Mouse (Mus musculus) hindbrain, embryonic 16.5 days (tissue): ENCODE data around the gene Rbl1. TPM values are rescaled to one million over a fixed set of nuclear protein-coding genes. Genes with fewer than 3 reads are reported as not detected.
A peak's percentile ranks its signal among the peaks of the same experiment; 100 is the strongest.
"Not testable (repeated sequence)": the region's sequence is repeated elsewhere in the genome, so short reads cannot be mapped to it uniquely, and the experiment has no call there.

Experiments
- ATAC-seq: fragments of 200-750 bp; cut with Nextera tagmentation; 2 replicates; pipeline ENCODE4 v1.8.0; 2017; ENCODE audit warnings: moderate TSS enrichment, moderate library complexity
- H3K27ac ChIP-seq: fragments of 300-500 bp; sonication (generic); 2 replicates; pipeline ENCODE4 v1.5.1; 2014; ENCODE audit warnings: low read depth, mild to moderate bottlenecking, control low read depth, low read length, moderate library complexity
- H3K27me3 ChIP-seq: fragments of 300-500 bp; sonication (generic); replicated peaks from 2 replicates; pipeline ENCODE4 v1.6.1; 2014; ENCODE audit warnings: low read length; ENCODE audit not compliant: control insufficient read depth, insufficient read depth
- H3K36me3 ChIP-seq: fragments of 300-500 bp; sonication (generic); 2 replicates; pipeline ENCODE4 v1.6.1; 2014; ENCODE audit warnings: mild to moderate bottlenecking, low read length, moderate library complexity, mixed read lengths; ENCODE audit not compliant: control insufficient read depth, insufficient read depth
- H3K4me1 ChIP-seq: fragments of 300-500 bp; sonication (generic); 2 replicates; pipeline ENCODE4 v1.6.1; 2014; ENCODE audit warnings: low read depth, low read length; ENCODE audit not compliant: control insufficient read depth, insufficient read depth
- H3K4me2 ChIP-seq: fragments of 300-500 bp; sonication (generic); 2 replicates; pipeline ENCODE4 v1.6.1; 2014; ENCODE audit warnings: mild to moderate bottlenecking, low read length, control low read depth, moderate library complexity
- H3K4me3 ChIP-seq: fragments of 300-500 bp; sonication (generic); 2 replicates; pipeline ENCODE4 v1.5.1; 2014; ENCODE audit warnings: mild to moderate bottlenecking, low read length, control low read depth, moderate library complexity
- H3K9ac ChIP-seq: fragments of 300-500 bp; sonication (generic); 2 replicates; pipeline ENCODE4 v1.6.1; 2014; ENCODE audit warnings: low read depth, mild to moderate bottlenecking, control low read depth, low read length, moderate library complexity
- H3K9me3 ChIP-seq: fragments of 300-500 bp; sonication (generic); 2 replicates; pipeline ENCODE4 v1.6.1; 2014; ENCODE audit warnings: mild to moderate bottlenecking, low read length, moderate library complexity; ENCODE audit not compliant: control insufficient read depth
- WGBS: fragments of 180-500 bp; shearing (Covaris S2); extraction: QIAGEN DNeasy Blood & Tissue Kit; methylation state at CpG from one replicate; pipeline ENCODE4 v1.1.7; 2014; 5-methylcytosine and 5-hydroxymethylcytosine counted together
- polyA plus RNA-seq: library from polyadenylated mRNA; unstranded; fragments of >200 nt; fragmentation: Nextera tagmentation; extraction: Ambion mirVana; gene quantifications from 2 replicates; pipeline ENCODE4 v1.2.1, GENCODE M21; 2015

The Rbl1 gene
- polyA plus RNA-seq, 1 experiment from 2014 or later = 4.7 TPM

DNA sequence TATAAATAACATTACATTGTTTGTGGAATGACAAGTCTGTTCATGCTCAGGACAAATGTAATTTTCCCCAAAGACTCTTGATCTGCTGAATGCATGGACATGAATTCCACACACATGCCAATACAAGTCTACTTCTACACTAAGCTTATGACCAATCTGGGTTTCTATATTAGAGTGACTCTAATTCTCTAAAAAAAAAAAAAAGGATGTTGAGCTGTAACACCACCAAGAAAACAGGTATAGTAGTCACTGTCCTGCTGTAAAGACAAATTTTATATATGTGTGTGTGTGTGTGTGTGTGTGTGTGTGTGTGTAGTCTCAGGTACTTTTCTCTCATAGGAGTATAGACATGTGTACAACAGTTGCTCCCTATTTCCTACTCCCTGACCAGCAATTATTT lies 1.3 kb downstream of the Rbl1 start:
- ATAC-seq = no peak
- H3K36me3 ChIP-seq = peaks cover 3% of the 10 kb centered on the region; the same call in 1 of the 2 replicates
- H3K27me3 ChIP-seq = no peaks in the 10 kb centered on the region
- H3K4me3 ChIP-seq = no peak overlapping the region
- H3K9me3 ChIP-seq = 0 out of 2 replicates have a peak, but pooled peaks cover 2% of the 10 kb centered on the region
- H3K9ac ChIP-seq = no peak overlapping the region
- peaks cover 7% of the 10 kb centered on the region; the same call in 1 of the 2 replicates for H3K4me1 ChIP-seq
- H3K4me2 ChIP-seq = peak overlapping the region; percentile 80
- no peak overlapping the region for H3K27ac ChIP-seq

DNA sequence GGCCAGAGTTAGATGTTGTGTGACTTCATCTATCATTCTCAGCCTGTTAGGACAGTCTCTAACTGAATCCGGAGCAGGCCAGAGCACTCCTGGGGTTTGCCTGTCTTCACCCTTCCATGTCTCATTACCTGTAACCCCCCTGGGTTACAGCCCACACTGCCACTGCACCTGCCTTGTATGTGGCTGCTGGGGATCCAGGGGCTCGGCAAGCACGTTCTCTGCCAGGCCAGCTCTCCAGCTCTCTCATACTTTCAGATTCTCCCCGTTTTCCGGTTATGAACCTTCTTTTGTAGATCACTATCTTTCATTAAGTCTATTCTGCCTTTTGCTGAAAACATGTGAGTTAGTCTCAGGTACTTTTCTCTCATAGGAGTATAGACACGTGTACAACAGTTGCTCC lies 2.0 kb downstream of the Rbl1 start:
- H3K9me3 ChIP-seq = 0 out of 2 replicates have a peak, but pooled peaks cover 1% of the 10 kb centered on the region
- ATAC-seq = no peak
- H3K4me3 ChIP-seq = no peak overlapping the region
- WGBS = 72% methylated on average over 6 of the region's 6 CpGs
- no peak overlapping the region for H3K4me2 ChIP-seq
- no peak overlapping the region for H3K9ac ChIP-seq
- H3K27ac ChIP-seq = no peak overlapping the region
- peaks cover 3% of the 10 kb centered on the region; the same call in 1 of the 2 replicates for H3K36me3 ChIP-seq
- H3K27me3 ChIP-seq = no peaks in the 10 kb centered on the region
- H3K4me1 ChIP-seq = peaks cover 7% of the 10 kb centered on the region; the same call in 1 of the 2 replicates

DNA sequence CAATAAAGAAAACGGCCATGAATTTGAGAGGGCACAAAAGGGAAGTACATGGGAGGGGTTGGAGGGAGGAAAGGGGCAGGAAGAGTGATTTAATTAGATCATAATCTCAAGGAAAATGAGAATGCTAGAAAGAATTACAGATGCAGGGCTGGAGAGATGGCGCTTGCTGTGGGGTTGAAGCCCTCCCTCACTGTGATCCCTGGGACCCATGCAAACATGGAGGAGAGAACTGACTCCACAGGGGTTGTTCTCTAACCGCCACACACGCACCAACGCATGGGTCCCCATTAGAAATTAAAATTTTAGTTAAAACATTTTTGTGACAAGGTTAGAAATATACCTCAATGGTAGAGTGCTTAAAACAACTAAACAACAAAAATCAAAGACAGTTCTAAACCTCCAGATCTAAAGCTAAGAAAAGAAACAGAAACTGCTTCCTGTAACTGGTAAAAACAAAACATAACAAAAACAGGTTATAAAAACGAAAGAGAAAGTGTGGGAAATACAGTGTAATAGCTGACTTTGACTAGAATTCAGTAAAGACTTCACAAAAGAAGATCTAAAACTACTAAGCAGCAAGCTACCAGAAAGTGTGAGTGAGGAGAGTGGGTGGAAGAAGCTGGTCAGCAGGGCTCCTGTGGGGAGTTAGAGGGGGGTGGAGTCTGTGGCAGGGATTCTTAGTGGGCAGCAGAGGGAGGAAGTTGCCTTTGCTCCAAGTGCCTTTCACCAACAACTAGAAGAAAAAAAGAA lies 3.1 kb downstream of the Rbl1 start:
- H3K4me1 ChIP-seq = peaks cover 7% of the 10 kb centered on the region; the same call in 1 of the 2 replicates
- no peak overlapping the region for H3K4me2 ChIP-seq
- no peaks in the 10 kb centered on the region for H3K27me3 ChIP-seq
- H3K36me3 ChIP-seq = peaks cover 3% of the 10 kb centered on the region; the same call in 1 of the 2 replicates
- no peak for ATAC-seq
- H3K9me3 ChIP-seq = no peaks in the 10 kb centered on the region
- WGBS = 87% methylated on average over 6 of the region's 6 CpGs
- H3K4me3 ChIP-seq = no peak overlapping the region
- no peak overlapping the region for H3K9ac ChIP-seq
- no peak overlapping the region for H3K27ac ChIP-seq

DNA sequence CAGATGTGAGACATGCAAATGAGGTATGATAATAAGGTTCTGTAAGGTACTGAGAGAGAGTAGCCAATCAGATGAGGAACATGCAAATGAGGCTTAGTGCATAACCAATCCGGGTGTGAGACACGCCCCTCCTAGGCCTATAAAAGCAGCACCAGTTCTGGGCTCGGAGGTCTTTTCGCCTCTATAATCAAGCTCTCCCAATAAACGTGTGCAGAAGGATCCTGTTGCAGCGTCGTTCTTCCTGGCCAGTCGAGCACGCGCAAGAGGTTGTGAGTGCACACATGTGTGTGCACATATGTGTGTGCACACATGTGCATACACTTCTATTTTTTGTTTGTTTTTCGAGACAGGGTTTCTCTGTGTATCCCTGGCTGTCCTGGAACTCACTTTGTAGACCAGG lies 5.9 kb downstream of the Rbl1 start:
- ATAC-seq, H3K4me3 ChIP-seq, H3K4me2 ChIP-seq, H3K4me1 ChIP-seq, H3K9ac ChIP-seq, H3K9me3 ChIP-seq, H3K27me3 ChIP-seq, H3K27ac ChIP-seq: not testable (repeated sequence)
- 97% methylated on average over 11 of the region's 11 CpGs for WGBS
- H3K36me3 ChIP-seq = peaks cover 15% of the 10 kb centered on the region; the same call in 1 of the 2 replicates

DNA sequence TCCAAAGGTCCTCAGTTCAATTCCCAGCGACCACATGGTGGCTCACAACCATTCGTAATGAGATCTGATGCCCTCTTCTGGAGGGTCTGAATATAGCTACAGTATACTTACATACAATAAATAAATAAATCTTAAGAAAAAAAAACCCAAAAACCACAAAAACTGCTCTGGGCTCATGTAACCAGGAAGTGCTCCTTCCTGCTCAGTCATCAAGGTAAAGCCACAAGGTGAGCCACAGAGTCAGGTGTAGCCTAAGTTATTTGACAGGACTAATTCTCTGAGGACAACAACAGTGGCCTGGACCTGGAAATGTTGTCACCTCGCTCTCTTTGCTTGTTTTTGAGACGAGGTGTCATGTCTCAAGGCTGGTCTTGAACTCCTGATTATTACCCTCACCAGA lies 13.7 kb downstream of the Rbl1 start:
- Histone ChIP-seq H3K4me2 (no peak overlapping the region), H3K27ac (no peak overlapping the region), H3K9ac (no peak overlapping the region), H3K27me3 (no peaks in the 10 kb centered on the region), H3K4me3 (no peak overlapping the region), H3K36me3 (peaks cover 22% of the 10 kb centered on the region), H3K4me1 (no peaks in the 10 kb centered on the region), H3K9me3 (no peaks in the 10 kb centered on the region)
- no peak for ATAC-seq
- 95% methylated on average over 4 of the region's 4 CpGs for WGBS

DNA sequence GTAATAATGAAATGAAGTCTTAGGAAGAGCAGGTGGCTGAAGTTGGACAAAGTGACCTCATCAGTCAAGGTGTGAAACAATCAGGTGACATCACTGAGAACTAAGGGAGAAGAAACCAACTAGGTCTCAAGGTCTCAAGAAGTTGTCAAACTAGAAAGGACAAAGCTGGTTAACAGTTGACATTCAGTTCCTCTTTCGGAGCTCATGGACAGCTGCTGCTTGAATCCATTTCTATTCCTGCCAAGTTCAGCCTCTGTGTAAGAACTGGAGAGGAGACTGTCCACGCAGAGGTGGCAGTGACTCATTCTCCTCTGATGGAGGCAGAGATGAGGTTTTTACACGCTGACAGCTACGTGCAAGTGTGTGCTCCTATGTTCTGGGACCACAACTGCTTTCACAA lies 17.1 kb downstream of the Rbl1 start:
- H3K4me1 ChIP-seq = no peaks in the 10 kb centered on the region
- 82% methylated on average over 4 of the region's 4 CpGs for WGBS
- no peak overlapping the region for H3K4me3 ChIP-seq
- H3K4me2 ChIP-seq = no peak overlapping the region
- H3K27me3 ChIP-seq = no peaks in the 10 kb centered on the region
- H3K9me3 ChIP-seq = no peaks in the 10 kb centered on the region
- no peak for ATAC-seq
- H3K36me3 ChIP-seq = peaks cover 15% of the 10 kb centered on the region; the same call in 1 of the 2 replicates
- no peak overlapping the region for H3K9ac ChIP-seq
- H3K27ac ChIP-seq = no peak overlapping the region

DNA sequence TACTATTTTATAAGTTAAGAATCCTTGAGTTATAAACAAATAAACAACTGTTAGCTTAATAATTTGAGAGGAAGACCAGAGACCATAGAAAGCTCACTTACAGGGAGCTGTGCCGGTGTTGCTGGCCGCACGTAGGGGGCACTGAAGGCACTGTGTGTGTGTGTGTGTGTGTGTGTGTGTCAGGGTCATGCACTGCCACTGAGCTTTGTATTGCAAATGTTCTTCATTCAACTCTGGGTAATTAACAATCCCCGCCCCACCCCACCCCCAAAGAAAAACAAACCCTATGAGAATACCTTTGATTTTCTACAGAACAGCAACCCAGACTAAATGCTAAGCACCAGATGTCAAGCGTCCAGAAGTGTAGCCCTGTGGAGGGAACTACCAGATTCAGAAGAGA lies 17.8 kb downstream of the Rbl1 start:
- no peaks in the 10 kb centered on the region for H3K4me1 ChIP-seq

DNA sequence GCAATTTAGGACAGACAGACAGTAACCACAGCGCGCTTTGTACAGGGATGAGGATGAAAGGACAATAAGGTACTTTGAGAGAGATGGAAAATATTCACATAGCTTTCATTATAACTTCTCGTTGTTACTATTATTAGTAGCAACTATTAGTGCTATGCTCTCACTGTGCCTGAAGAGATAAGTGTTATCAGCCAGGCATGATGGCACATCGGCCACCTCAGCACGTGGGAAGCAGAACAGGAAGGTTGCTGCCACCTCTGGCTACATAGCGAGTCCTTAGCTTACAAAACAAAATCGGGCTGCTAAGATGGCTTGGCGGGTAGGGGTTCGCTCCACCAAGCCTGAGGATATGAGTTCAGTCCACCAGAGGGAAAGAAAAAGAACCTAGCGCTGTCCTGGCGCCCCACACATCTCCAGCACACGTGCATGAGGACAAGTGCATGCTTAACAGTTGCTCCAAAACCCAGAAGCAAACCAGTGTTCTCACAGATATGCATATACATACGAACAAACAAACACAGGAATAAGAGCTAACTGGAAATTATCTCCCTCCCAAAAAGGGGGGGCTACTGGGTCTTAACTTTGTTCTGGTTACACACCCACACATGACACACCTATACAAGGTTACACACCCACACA lies 19.2 kb downstream of the Rbl1 start:
- no peak for ATAC-seq
- WGBS = 90% methylated on average over 13 of the region's 13 CpGs
- Histone ChIP-seq H3K4me3 (no peak overlapping the region), H3K27me3 (no peaks in the 10 kb centered on the region), H3K9ac (no peak overlapping the region), H3K4me2 (no peak overlapping the region), H3K4me1 (no peaks in the 10 kb centered on the region), H3K9me3 (no peaks in the 10 kb centered on the region), H3K27ac (no peak overlapping the region), H3K36me3 (peaks cover 9% of the 10 kb centered on the region; the same call in 1 of the 2 replicates)

More for the DNA sequence above, 17.8 kb downstream of the Rbl1 start:
- Histone ChIP-seq H3K9ac (no peak overlapping the region), H3K4me2 (no peak overlapping the region), H3K36me3 (peaks cover 12% of the 10 kb centered on the region; the same call in 1 of the 2 replicates), H3K4me3 (no peak overlapping the region), H3K9me3 (no peaks in the 10 kb centered on the region), H3K27me3 (no peaks in the 10 kb centered on the region), H3K27ac (no peak overlapping the region)
- 19% methylated on average over 5 of the region's 5 CpGs for WGBS
- no peak for ATAC-seq

DNA sequence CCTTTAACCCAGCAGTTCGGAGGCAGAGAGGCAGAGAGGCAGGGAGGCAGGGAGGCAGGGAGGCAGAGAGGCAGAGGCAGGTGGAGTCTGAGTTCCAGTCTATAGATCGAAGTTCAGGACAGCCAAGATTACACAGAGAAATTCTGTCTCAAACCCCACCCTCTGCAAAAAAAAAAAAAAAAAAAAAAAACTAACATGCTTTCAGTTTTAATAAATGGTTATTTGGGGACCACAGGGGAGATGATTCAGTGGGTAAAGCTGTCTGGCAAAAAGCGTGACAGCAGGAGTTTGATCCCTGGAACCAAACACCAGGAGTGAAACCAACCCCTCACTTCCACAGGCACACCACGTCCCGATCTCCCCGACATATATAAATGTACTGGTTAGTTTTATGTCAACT lies 26.2 kb downstream of the Rbl1 start:
- H3K4me2 ChIP-seq = no peak overlapping the region
- no peaks in the 10 kb centered on the region for H3K27me3 ChIP-seq
- ATAC-seq = no peak
- WGBS = 88% methylated on average over 6 of the region's 6 CpGs
- no peaks in the 10 kb centered on the region for H3K9me3 ChIP-seq
- no peak overlapping the region for H3K27ac ChIP-seq
- no peaks in the 10 kb centered on the region for H3K4me1 ChIP-seq
- no peak overlapping the region for H3K4me3 ChIP-seq
- no peak overlapping the region for H3K9ac ChIP-seq
- 0 out of 2 replicates have a peak, but pooled peaks cover 2% of the 10 kb centered on the region for H3K36me3 ChIP-seq
